Mouse (Mus musculus): Measurements from ENCODE around the gene Ngf. TPM values are rescaled to one million over a fixed set of nuclear protein-coding genes. Genes with fewer than 3 reads are reported as not detected.
A peak's percentile ranks its signal among the peaks of the same experiment; 100 is the strongest.

The Ngf gene
- total and polyA plus RNA-seq, 3 experiments: not detected

- H3K27ac ChIP-seq (ENCODE audit: insufficient read depth, low read depth): no peak overlapping the region
- peak overlapping the region; percentile 42; the same call in 1 of the 2 replicates for H3K4me2 ChIP-seq (ENCODE audit: insufficient read depth, low read depth, poor library complexity, severe bottlenecking)
- H3K4me1 ChIP-seq (ENCODE audit: control insufficient read depth in 1 of 2, insufficient read depth in 2 of 2): peaks cover 0 to 11% of the 10 kb centered on the region in 2 experiments; a peak in 2 of 4 replicates
- in situ Hi-C loops (cut with MboI; ENCODE audit: low pct_ligation_motif_present, low pct_unique_long_range_greater_than_20kb, low sequenced_read_pairs) (loop anchor here (25.0 kb wide), 1 partner anchor 197 kb away; no protein-coding TSS in a partner anchor), dilution Hi-C loops (cut with MboI; ENCODE audit: extremely low pct_ligation_motif_present, extremely low pct_unique_long_range_greater_than_20kb, low sequenced_read_pairs) (no loop called here)
- no peak overlapping the region for H3K4me3 ChIP-seq (replicated peaks in 1 of 3; ENCODE audit: low read depth in 2 of 3, low read length in 2 of 3, poor library complexity in 1 of 3)
- H3K9me3 ChIP-seq (replicated peaks; ENCODE audit: low read length): no peaks in the 10 kb centered on the region
- DNase-seq (ENCODE audit: extremely low read depth): peak; percentile 43
- no peaks in the 10 kb centered on the region for H3K36me3 ChIP-seq (replicated peaks in 1 of 2; ENCODE audit: control insufficient read depth in 1 of 2, insufficient read depth in 1 of 2, low read length in 1 of 2)
- no peaks in the 10 kb centered on the region for H3K27me3 ChIP-seq (replicated peaks)
- no peak for TF ChIP-seq CTCF (conservative IDR thresholded peaks at IDR 0.05 in 1 of 2, IDR thresholded peaks at IDR 0.05 in 1 of 2; ENCODE audit: low read depth in 2 of 2, low read length in 2 of 2)
- TF ChIP-seq RAD21 (IDR thresholded peaks at IDR 0.05; ENCODE audit: low read depth, low read length): no peak
- TF ChIP-seq TCF12 (IDR thresholded peaks at IDR 0.05; ENCODE audit: low read depth, low read length): no peak
- no peak for TF ChIP-seq USF2 (conservative IDR thresholded peaks at IDR 0.05; ENCODE audit: low read depth, low read length)
- no peak for TF ChIP-seq MXI1 (IDR thresholded peaks at IDR 0.05; ENCODE audit: low read depth, low read length)
- peak; percentile 64; the same call in 1 of the 2 replicates for TF ChIP-seq MAFK (IDR thresholded peaks at IDR 0.05; ENCODE audit: insufficient replicate concordance, low read length)
- no peak for TF ChIP-seq UBTF (IDR thresholded peaks at IDR 0.05; ENCODE audit: low read depth, low read length)
- TF ChIP-seq MYC (IDR thresholded peaks at IDR 0.05; ENCODE audit: low read depth, low read length): no peak
- TF ChIP-seq IRF4 (IDR thresholded peaks at IDR 0.05; ENCODE audit: low read depth, low read length): peak; percentile 64
- no peak for TF ChIP-seq ZMIZ1 (IDR thresholded peaks at IDR 0.05; ENCODE audit: low read depth, low read length)
- TF ChIP-seq EP300 (IDR thresholded peaks at IDR 0.05; ENCODE audit: low read length): peak; percentile 74
- no peak for TF ChIP-seq MAX (IDR thresholded peaks at IDR 0.05; ENCODE audit: low read length)
- TF ChIP-seq HCFC1 (IDR thresholded peaks at IDR 0.05; ENCODE audit: low read depth, low read length): no peak
- TF ChIP-seq E2F4 (IDR thresholded peaks at IDR 0.05; ENCODE audit: insufficient replicate concordance, low read depth, low read length): no peak
- TF ChIP-seq JUN (IDR thresholded peaks at IDR 0.05; ENCODE audit: insufficient read depth, low read depth, low read length): no peak
- TF ChIP-seq NELFE (IDR thresholded peaks at IDR 0.05; ENCODE audit: low read depth, low read length): no peak
- no peak for TF ChIP-seq ZC3H11A (IDR thresholded peaks at IDR 0.05; ENCODE audit: low read depth, low read length)
- no peak for TF ChIP-seq POLR2A (IDR thresholded peaks at IDR 0.05; ENCODE audit: low read depth, low read length)
- TF ChIP-seq JUND (conservative IDR thresholded peaks at IDR 0.05; ENCODE audit: low read depth, low read length): no peak
- TF ChIP-seq ZKSCAN1 (IDR thresholded peaks at IDR 0.05; ENCODE audit: borderline replicate concordance, low read depth, low read length): no peak
- no peak for TF ChIP-seq MAZ (IDR thresholded peaks at IDR 0.05; ENCODE audit: low read depth, low read length)
- TF ChIP-seq CHD1 (IDR thresholded peaks at IDR 0.05; ENCODE audit: low read depth, low read length): no peak
- no peak for TF ChIP-seq CHD2 (IDR thresholded peaks at IDR 0.05; ENCODE audit: low read length)
- TF ChIP-seq NRF1 (IDR thresholded peaks at IDR 0.05; ENCODE audit: low read depth, low read length): no peak
- no peak for TF ChIP-seq PAX5 (IDR thresholded peaks at IDR 0.05; ENCODE audit: low read length)
- TF ChIP-seq GABPA (IDR thresholded peaks at IDR 0.05; ENCODE audit: insufficient replicate concordance, low read depth, low read length): no peak
- TF ChIP-seq ETS1 (conservative IDR thresholded peaks at IDR 0.05; ENCODE audit: low read depth, low read length): 0 out of 2 replicates have a peak, but pooled peaks have one; percentile 14
- TF ChIP-seq MEF2A (IDR thresholded peaks at IDR 0.05; ENCODE audit: borderline replicate concordance, low read depth, low read length): peak; percentile 75; the same call in 1 of the 2 replicates
- no peak for TF ChIP-seq ELF1 (IDR thresholded peaks at IDR 0.05; ENCODE audit: low read depth, low read length)
- no peak for TF ChIP-seq SMC3 (IDR thresholded peaks at IDR 0.05; ENCODE audit: low read depth, low read length)
- no peak for TF ChIP-seq POLR2AphosphoS2 (IDR thresholded peaks at IDR 0.05; ENCODE audit: low read depth, low read length)
- peak; percentile 63; the same call in 1 of the 2 replicates for TF ChIP-seq BHLHE40 (IDR thresholded peaks at IDR 0.05; ENCODE audit: low read depth, low read length)
- no peak for TF ChIP-seq SIN3A (IDR thresholded peaks at IDR 0.05; ENCODE audit: low read length)
- no peaks in the 10 kb centered on the region for H3K79me2 ChIP-seq (replicated peaks; ENCODE audit: control insufficient read depth, extremely low read depth, insufficient read depth, poor library complexity, severe bottlenecking)
- no peak overlapping the region for H3K9ac ChIP-seq (ENCODE audit: insufficient read depth, low read depth)
Measured at GRCm38 (mm10) chr3:102490393-102491123, 20.8 kb downstream of the Ngf start.
